Mouse (Mus musculus) kidney, adult 11 months (tissue): ENCODE results near the gene 1700016H13Rik.

Experiments
- DNase-seq: peaks from one replicate; pipeline ENCODE4 v3.0.0; 2022

The 1700016H13Rik gene

GRCm38 (mm10) chr5:103598881-103599280, 56.9 kb downstream of the 1700016H13Rik start:
- no peak for DNase-seq

- no peak for DNase-seq
Observed at GRCm38 (mm10) chr5:103598264-103598663, 57.5 kb downstream of the 1700016H13Rik start.
